Mouse (Mus musculus) cerebral cortex, adult 2 months (tissue): Measurements from ENCODE around the gene Adat3.

Experiments used
- WGBS: fragments of 180-500 bp; shearing (Covaris S2); methylation state at CpG from one replicate; pipeline ENCODE4 v1.1.7; 2018; 5-methylcytosine and 5-hydroxymethylcytosine counted together

The Adat3 gene

DNA sequence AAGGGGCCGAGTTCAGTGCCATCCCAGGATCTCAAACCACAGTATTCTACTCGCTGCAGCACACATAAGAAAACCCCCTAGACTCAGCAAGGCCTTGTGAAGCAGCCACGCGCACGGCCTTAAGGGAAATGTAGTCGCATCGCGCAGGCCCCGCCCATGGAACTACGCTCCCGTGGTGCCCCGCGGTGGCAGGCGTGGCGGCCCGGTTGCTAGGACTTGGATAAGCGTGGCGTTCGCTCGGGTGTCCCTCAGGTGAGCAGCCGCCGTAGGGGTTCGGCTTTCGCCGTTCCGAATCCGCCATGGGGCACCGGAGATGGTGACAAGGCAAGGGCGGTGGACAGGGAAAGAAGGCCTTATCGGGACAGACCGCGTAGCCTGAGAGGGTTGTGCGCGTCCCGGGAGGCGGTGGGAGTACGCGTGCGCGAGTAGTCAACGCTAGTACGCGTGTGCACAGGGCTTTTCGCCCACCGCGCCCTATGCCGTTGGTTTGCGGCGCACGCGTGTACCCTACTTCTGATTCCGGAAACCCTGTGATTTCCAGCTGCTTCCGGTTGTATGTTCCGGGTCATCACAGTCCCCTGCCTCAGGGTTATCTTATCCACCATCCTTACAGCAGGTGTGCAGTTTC, at the start of gene Adat3, which contains the start of gene Scamp4:
Gene Adat3, plus strand, starts transcription at position 183 of the 628 bp plus-strand sequence.
Gene Scamp4, plus strand, starts transcription at position 175 of the 628 bp plus-strand sequence.
- under 1% methylated on average over 54 of the region's 54 CpGs for WGBS

DNA sequence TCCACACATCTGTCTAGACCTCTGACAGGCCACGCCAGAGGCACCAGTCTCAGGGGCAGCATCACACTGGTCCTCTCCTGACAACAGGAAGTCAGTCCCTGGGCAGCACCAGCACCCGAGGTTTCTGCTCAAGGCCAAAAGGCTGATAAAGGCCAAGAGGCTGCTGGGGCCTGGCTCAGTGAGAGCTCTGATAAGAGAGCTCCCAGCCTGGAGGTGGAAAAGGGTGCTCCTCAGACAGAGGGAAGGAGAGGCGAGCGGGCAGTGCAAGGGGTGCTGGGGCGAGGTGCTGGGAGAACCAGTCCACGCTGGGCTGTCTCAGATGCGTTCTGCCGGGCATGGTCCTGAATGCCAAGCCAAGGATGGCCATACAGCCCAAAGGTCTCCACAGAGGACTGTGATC, 49.1 kb upstream of the Adat3 start:
- 93% methylated on average over 8 of the region's 8 CpGs for WGBS

DNA sequence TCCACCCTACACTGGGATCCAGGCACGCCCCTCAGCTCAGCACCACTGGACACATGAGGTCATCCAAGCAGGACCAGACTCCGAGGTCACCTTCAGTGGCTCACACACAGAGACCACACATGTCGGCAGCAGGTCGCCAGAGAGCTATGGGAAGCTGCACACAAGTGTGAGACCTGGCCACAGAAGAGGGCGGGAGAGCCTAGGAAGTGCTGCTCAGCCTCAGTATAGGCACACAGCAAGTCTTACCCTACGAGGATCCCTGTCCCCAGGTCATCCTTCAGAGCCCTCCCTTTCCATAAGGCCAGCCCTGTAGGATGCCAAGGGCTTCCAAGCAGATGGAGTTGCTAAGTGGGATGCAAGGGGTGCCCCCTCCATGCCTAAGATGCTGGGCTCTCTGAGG, 48.7 kb upstream of the Adat3 start:
- WGBS = 89% methylated on average over 6 of the region's 6 CpGs

- 30% methylated on average over 5 of the region's 5 CpGs for WGBS
Observed at GRCm38 (mm10) chr10:80557346-80557965, 45.2 kb upstream of the Adat3 start.

GRCm38 (mm10) chr10:80559431-80559830, 43.2 kb upstream of the Adat3 start:
- WGBS = 90% methylated on average over 7 of the region's 7 CpGs

DNA sequence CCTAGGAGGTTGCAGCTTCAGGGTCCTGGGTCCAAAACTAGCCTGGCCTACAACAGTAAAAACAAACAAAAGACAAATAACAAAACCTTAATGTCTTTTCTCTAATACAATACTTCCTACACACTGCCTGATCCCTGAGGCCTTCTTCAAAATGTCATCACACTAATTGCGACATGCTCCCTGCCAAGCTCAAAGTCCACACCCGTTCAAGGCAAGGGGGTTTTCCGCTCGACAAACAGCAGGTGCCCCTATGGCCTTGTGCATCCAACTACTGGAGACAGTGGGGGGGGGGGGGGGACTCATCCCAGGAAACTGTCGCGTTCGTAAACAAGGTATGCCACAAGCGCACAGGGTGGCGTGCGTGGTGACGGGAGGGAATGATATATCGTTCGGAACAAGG, 42.1 kb upstream of the Adat3 start:
- WGBS = under 1% methylated on average over 13 of the region's 13 CpGs

DNA sequence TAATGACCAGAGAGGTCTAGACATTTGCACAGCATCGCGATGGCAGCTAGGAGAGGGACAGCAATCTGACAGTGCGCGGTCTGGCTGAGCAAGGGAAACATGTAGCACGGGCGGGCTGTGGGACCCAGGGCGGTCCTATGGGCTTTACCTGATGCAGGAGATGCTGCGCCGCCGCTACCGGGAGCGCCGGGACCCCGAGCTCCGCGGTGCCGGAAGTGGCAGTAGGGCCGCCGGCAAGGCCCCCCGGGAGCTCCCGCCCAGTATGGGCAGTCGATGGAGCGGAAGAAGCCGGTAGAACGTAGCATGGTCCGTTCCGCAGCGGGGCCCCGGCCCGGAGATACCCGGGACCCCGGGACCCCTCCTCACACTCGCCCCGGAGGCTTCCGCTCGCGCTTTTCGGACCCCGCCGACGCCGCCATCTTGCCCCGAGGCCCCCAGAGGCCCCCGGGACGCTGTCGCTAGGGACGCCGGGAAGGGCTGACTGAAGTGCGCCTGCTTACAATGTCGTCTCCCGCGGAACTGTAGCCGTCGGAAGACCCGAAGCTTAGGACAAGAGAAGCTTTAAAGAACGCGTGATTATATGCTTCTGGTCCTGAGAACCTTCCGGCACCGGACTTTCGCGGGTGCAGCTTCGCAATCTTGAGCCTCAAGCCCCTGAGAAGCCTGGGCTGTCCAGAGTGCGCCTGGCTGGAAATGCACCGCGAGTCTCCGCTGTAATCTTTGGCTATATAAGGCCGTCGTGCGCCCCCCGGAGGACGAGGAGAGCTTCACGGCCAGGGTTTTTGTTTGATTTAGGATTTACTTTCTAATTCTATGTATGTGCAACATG, 41.4 kb upstream of the Adat3 start, which contains the start of gene Rexo1:
Gene Rexo1, minus strand, starts transcription at position 445 of the 829 bp plus-strand sequence.
- WGBS = under 1% methylated on average over 69 of the region's 72 CpGs

DNA sequence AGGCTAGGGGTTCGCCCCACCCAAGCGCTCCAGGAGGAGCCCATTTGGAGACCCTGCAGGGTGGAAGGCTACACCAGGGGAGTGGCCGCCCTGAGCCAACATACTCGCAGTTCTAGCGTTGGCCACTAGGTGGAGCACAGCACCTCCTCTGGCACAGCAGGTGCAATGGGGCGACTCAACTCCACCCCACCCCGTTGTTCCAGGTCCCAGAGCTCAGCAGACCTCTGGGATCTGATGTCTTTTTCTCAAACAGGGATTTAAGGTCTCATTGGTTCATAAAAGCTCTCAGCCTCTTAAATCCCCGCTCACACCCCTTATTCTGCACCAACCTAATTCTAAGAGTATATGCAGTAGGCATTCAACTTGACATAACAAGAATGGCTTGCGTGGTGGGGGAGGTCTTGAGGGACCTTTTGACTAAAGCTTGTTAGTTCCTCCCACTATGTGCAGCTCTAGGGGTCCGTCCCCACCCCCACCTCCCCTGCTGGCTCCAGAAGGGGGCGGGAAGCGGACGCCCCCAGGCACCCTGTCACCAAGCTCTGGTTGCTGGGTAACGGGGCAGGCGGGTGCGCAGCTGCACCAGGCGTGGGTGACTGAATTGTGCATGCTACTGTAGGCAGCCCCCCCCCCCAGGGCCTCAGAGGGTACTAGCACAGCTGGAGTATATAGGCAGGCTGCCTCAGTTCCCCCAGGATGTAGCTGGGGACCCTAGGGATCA, 36.1 kb upstream of the Adat3 start:
- 14% methylated on average over 17 of the region's 17 CpGs for WGBS

DNA sequence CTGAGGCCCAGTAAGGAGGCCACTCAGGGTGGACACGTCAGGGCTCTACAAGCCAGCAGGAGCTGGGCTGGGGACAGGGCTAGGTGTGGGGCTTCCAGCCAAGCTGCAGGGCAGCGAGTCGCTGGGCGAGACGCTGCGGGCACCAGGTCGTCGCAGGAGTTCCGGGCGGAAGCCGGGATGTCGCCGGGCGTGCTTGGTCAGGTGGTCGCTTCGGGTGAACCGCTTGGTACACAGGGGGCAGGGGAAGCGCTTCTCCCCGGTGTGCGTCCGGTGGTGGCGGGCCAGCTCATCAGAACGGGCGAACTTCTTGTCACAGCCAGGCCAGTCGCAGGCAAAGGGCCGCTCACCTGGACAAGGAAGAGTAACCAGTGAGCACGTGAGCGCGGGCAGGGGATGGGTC, 33.8 kb upstream of the Adat3 start:
- WGBS = 97% methylated on average over 29 of the region's 29 CpGs

DNA sequence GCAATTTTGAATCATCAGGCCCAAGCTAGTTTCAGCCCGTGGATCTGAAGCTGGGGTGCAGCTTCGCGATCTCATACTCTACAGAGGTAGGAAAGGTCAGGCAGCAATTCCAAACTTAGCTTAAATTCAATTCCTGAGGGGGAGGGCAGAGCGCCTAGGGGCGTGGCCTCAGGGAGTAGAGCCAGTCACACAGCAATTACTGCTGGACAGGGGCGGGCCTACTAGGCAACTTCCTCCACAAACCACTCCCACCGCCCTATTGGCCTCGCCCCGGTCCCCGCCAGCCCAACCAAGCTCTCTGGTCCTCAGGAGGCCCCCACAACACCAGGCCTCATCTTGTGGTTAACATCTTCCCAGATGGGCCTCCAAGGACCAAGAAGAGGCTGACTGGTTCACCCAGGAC, 33.0 kb upstream of the Adat3 start:
- 53% methylated on average over 10 of the region's 10 CpGs for WGBS

- 88% methylated on average over 10 of the region's 10 CpGs for WGBS
Observed at GRCm38 (mm10) chr10:80570419-80570818, 32.3 kb upstream of the Adat3 start.

DNA sequence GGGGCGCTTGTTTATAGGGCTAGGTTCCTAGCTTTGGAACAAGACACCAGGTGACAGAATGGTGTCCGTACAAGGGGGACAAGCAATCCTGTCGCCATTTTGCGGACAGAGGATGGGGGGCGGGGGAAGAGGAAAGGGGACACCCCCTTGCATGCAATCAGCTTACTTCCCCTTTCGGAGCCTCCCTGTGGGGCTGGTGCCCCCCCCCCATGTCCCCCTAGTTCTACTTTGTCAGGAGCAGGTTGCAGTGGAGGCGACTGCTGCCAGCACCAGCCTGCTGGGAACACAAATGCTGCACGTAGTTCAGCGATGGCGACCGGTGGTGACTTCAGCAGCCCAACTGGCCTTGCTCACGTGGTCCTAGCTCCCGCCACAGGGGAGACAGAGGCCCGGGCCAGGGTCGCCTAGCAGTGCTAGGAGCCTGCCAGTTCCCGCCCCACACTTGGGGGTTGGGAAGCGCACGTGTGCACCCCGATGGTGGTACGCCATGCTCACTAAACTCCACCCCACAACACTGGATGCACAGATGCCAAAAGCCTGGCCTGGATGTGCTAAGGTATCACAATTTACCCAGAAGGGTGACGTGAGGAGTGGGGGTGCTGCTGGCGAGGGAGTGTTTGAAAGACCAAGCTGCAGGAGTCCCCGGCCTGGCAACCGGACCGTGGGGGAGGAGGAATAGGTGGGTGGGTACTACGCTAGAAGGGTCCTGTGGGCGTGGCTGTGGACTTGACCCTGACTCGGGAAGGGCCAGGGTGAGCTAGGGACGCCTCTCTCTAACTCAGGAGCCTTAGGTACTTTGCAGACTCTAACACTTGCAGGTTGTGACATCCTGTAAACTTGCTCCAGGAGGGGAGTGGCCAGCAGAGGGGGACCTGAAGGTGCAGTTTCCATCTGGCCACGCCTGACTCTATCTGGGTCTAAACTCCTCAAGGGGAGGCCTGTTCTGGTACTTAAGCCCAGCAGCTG, 31.5 kb upstream of the Adat3 start:
- 31% methylated on average over 30 of the region's 30 CpGs for WGBS

GRCm38 (mm10) chr10:80572477-80572876, 30.2 kb upstream of the Adat3 start:
- WGBS = 70% methylated on average over 2 of the region's 2 CpGs

- 44% methylated on average over 9 of the region's 9 CpGs for WGBS
Observed at GRCm38 (mm10) chr10:80573944-80574343, 28.7 kb upstream of the Adat3 start.

DNA sequence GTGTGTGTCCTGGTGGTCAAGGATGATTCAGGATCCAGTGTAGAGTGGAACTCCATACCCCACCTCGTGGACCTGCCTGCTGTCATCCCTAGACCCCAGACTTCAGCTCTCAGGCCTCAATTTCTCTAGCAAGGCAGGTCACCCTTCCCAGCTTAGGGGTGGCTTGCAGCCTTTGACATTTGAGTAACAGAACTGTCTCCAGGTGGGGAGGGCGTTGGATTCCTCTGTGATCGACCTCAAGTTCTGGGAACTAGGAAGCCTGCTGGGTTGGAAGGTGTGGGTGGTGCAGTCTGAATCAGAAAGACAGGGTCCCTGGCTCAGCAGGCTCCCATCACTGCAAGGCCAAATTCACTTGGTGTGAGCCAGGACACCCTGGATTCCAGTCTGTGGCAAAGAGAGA, 27.8 kb upstream of the Adat3 start:
- 54% methylated on average over 3 of the region's 3 CpGs for WGBS

- WGBS = 15% methylated on average over 17 of the region's 17 CpGs
Observed at GRCm38 (mm10) chr10:80575925-80576324, 26.8 kb upstream of the Adat3 start.

GRCm38 (mm10) chr10:80576351-80577194, 26.1 kb upstream of the Adat3 start:
- WGBS = under 1% methylated on average over 88 of the region's 96 CpGs

GRCm38 (mm10) chr10:80577195-80578130, 25.2 kb upstream of the Adat3 start, which contains the start of gene Klf16:
TSS of gene Klf16 (minus strand) at chr10:80577321.
- under 1% methylated on average over 89 of the region's 97 CpGs for WGBS
